Mouse (Mus musculus): ENCODE results near the gene Sfxn1.

DNA sequence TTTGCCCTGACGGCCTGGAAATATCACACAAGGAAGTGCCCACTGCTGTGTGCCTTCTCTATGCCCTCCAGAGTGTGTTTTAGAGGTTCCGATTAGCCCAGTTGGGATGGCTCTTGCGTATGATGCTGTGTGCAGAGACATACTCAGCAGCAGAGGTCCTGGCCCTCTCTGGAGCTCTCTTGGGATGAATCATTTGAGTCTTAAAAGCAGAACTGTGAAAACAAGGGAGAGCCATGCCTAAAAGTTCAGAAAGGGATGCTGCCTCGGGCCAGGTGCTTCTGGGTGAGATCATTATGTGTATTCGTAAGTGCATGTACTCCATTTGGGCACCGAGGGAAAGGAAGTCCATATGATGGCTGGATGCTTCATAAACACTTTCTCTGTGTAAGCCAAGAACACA is 26.1 kb downstream of the Sfxn1 start:
- TF ChIP-seq CTCF (conservative IDR thresholded peaks at IDR 0.05; ENCODE audit: insufficient read depth, insufficient read length, low read depth, low read length) (no peak), POLR2A (IDR thresholded peaks at IDR 0.05; ENCODE audit: low read depth, low read length) (no peak)

Data from kidney, adult 2 months (tissue).